Mouse (Mus musculus) embryo, embryonic 10.5 days (tissue): ENCODE results near the gene Nedd9.
A peak's percentile ranks its signal among the peaks of the same experiment; 100 is the strongest.

Experiments
- DNase-seq: peaks from one replicate; pipeline ENCODE4 v3.0.0-alpha.2; 2015; ENCODE audit warnings: low spot score

Nedd9 gene

GRCm38 (mm10) chr13:41410191-41411074, 76.7 kb downstream of the Nedd9 start:
- DNase-seq: no peak

GRCm38 (mm10) chr13:41409291-41409690, 77.9 kb downstream of the Nedd9 start:
- no peak for DNase-seq

DNA sequence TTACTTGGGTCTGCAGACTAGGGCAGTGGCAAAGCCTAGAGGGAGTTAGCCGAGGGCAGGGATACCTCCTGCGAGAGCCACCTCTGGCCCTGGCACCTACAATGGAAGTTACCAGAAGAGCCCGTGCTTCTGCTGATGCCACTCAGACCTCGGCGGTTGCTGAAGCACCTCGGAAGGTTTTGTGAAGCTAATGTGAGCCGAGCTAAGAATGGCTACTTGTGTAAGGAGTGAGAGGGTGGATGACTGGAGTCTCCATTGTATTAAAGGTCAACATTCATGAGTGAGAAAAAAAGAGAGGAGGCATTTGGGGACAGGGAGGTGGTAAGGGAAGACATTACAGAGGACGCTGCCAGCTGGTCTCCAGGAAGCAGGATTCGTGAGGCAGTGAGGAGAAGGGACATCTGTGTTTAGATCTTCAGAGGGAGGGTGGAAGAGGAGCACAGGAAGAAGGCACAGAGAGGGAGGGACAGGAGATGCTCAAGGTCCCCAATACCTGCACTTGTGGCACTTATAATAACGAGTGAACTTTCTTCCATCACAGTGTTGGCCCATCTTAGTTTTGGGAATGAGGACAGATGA, 78.7 kb downstream of the Nedd9 start:
- no peak for DNase-seq

GRCm38 (mm10) chr13:41405009-41405408, 82.2 kb downstream of the Nedd9 start:
- no peak for DNase-seq

- no peak for DNase-seq
These were observed 83.3 kb downstream of the Nedd9 start for GRCm38 (mm10) chr13:41403838-41404237.

DNA sequence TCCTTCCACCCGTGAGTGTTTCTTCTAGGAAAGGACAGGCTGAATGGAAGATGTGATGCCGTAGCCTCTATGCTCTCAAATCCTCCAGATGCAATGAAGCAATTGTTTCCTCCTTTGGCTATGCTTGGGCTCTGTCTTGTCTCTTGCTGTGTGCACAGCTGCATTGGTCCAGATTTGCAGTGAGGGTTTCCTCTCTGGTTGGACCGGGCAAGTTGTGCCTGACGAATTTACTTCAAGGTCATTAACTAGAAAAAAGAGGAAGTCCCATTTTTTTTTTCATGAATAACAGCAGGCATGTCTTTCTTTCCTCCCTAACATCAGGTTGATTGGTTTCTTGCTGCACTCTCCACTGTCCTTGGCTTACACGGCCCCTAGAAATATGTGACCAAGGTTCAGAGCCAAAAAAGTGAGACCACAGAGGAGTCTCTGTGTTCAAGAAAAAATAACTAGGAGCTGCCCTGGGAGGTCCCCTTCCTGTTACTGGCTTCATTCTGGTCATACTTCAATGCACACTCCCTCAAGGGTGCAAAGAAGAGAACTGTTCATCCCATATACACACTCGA, 84.6 kb downstream of the Nedd9 start:
- no peak for DNase-seq

- DNase-seq: no peak
These were observed 85.4 kb downstream of the Nedd9 start for GRCm38 (mm10) chr13:41401775-41402174.

- DNase-seq: no peak
These were observed 86.9 kb downstream of the Nedd9 start for GRCm38 (mm10) chr13:41400289-41400688.

DNA sequence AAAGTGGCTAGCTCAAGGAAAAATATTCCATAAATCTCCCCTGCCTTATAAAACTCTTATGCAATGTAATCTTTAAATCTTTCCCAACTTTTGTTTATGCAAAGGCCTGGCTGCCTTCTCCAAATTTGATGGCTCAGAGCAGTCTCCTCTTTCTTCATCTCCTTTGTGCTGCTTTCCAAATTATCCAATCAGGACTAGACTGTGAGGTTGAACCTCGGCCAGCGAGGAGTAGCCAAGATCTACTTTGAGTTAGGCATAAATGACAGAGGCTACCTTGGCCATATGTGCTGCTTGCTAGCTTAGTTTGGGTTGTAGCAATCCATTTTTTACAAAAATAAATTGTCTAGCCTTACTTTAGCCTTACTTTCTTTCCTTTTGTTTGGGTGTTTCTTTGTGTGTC, 95.0 kb downstream of the Nedd9 start:
- no peak for DNase-seq

DNA sequence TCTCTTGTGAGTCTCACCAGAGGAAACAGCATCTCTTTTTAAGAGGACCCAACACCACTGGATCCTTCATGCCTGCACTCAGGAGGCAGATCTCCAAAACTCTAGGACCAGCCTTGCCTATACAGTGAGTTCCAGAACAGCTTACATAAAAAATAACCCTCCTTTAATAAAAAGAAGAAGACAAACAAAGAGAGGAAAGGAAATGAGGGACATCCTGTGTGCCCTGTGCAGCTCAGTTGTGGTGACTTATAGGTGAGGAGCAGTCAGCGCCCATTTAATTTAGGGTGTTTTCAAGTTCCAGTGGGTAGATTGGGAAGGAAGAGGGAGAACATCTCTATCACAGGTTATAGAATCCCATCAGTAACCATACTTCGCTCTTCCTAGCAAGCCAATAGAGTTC, 96.5 kb downstream of the Nedd9 start:
- no peak for DNase-seq

DNA sequence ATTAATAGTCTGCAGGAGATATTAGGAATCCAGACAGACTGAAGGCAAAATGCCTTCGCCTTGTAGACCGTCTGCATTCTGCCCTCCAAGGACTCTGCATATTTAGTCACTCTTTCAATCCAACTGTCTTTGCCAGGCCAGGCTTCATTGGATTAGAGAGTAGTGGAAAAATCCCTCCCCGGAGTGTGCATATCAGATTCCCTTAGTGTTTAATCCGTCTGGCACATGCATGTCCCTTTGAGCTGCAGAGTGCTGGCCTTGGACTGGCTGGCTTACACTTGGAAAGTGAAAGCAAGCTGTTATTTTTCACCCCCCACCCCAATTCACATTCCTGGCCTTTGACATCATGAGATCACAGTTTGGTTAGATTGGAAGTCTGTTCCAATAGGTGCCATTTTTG, 100.6 kb downstream of the Nedd9 start:
- DNase-seq: peak; percentile 26

DNA sequence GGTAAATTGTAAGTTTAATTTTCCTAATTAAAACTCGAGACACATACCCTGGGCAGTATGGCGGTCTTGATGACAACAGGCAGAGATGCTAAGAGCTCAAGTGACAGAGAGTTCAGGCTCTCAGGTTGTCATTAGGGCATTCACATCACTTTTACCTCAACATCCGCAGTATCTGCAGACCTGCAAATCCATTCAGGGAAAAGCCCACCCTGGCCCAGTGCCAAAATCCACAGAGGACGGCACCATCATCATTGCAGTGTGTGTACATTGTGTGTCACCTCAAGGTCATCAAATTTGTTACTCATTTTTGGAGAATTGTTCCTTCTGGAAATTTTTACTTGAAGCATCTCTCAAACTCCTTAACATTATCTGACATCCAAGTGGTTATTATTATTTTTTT, 102.3 kb downstream of the Nedd9 start:
- DNase-seq: no peak

GRCm38 (mm10) chr13:41382635-41383034, 104.5 kb downstream of the Nedd9 start:
- no peak for DNase-seq

GRCm38 (mm10) chr13:41381806-41382546, 105.2 kb downstream of the Nedd9 start:
- DNase-seq: no peak

- no peak for DNase-seq
These were observed 105.9 kb downstream of the Nedd9 start for GRCm38 (mm10) chr13:41381041-41381805.

DNA sequence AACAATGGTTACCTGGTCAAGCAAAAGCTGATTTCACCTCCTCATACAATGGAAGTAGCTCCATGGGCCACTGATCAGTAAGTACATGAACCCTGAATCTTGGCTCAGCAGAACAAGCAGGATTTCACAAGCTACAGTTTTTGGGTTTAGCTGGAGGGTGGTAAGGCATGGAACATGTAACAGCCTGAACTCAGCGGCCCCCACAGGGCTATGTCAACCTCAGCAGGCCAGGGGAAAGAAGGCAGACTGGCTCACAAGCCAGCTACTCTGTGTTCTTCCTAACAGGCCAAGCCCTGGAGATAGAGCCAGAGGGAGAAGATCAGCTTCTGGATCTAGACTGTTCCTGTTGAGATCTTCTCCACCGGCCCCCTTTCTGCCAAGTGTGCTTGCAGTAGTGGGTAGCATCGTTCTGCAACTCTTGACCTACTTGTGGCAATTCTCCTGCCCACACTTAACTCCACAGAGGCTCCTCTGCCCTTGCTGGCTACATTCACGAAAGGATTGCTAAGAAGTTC, 107.2 kb downstream of the Nedd9 start:
- no peak for DNase-seq

DNA sequence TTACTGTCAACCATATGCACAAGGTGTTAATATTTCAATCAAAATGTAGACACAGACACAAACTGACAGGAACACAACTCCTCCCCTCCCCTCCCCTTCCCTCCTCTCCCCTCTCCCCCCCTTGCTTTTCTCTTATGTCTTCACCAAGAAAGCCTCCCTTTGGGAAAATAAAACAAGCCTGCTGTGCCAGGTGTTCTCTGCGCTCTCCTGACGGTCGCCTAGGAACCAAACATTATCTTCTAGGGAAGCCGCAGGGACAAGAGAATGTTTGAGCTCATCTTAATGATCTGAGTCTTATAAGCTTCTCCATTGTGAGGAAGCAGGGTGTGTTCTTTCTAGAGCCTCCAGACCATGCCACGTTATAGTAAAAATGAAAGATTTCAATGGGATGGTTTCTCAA, 108.7 kb downstream of the Nedd9 start:
- DNase-seq: peak; percentile 35

DNA sequence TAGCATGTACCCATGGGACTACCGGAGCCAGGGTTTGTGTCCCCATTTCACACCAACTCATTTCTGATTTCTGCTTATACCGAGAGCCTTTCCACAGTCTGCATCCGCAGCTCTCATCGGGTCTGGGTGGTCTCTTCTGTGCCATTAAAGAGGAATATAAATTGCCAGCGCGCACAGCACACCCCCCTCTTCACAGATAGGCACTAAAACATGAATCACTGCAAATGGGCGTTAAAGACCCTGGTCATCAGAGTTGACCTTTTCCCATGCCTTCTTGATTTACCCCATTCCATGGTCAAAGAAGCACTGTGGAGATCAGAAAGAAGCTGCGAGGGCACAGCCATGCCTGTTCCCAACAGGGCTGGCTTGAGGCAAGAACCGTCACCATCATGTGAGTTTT, 109.3 kb downstream of the Nedd9 start:
- DNase-seq: peak; percentile 69

GRCm38 (mm10) chr13:41377011-41377431, 110.1 kb downstream of the Nedd9 start:
- DNase-seq: peak; percentile 82

- DNase-seq: no peak
These were observed 111.1 kb downstream of the Nedd9 start for GRCm38 (mm10) chr13:41376111-41376510.

GRCm38 (mm10) chr13:41375696-41376095, 111.5 kb downstream of the Nedd9 start:
- DNase-seq: no peak

DNA sequence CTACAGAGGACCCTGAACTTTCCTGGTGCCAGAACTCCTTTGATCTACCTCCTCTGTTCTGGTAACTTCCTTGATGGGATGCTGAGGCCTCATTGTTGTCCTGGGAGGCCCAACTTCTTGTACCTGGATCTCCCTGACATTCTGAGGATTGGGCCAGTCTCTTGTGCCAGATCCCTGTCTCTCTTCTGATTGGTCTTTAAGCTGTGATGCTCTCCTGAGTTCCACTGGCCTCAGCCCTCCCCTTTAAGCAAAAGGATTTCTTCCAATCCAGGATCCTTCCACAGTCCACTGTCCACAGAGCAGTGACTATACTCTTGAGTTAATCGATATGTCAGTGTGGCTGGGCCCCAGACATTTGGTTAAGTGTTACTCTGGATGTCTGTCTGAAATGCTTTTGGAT, 112.3 kb downstream of the Nedd9 start:
- DNase-seq: no peak
